Mouse (Mus musculus) MEL (cell line): ENCODE measurements at regions not wholly inside any gene's neighbourhood (a gene's known extent, or its start where the extent isn't known, plus 50 kb on each side); places are given as distances from the start of the nearest gene placed in this dataset.

ENCODE experiments used
- DNase-seq: peaks from one replicate; pipeline ENCODE4 v3.0.0; 2011; ENCODE audit warnings: low read depth, low spot score
- H3K27ac ChIP-seq: 2 replicates; pipeline ENCODE4 v1.5.1; 2012; ENCODE audit warnings: low read depth, mild to moderate bottlenecking, control low read depth, low read length, moderate library complexity; ENCODE audit not compliant: control insufficient read depth
- H3K27me3 ChIP-seq, 2 experiments: fragments of 150-350 bp in 1 of 2; sonication (generic) in 1 of 2; 2 replicates each; pipeline ENCODE4 v1.6.1; 2012; ENCODE audit warnings: low read length in 2 of 2, mild to moderate bottlenecking in 2 of 2, improper control_type of control experiment in 1 of 2, moderate library complexity in 1 of 2; ENCODE audit not compliant: insufficient read depth in 2 of 2, control insufficient read depth in 1 of 2
- H3K36me3 ChIP-seq, 2 experiments: 2 replicates each; pipeline ENCODE4 v1.6.1; 2012 to 2014; ENCODE audit warnings: low read length in 2 of 2, improper control_type of control experiment in 1 of 2, inconsistent platforms in 1 of 2, mild to moderate bottlenecking in 1 of 2; ENCODE audit not compliant: insufficient read depth in 2 of 2, control insufficient read depth in 1 of 2
- H3K4me1 ChIP-seq, 2 experiments: fragments of 150-350 bp in 1 of 2; sonication (generic) in 1 of 2; 2 replicates each; pipeline ENCODE4 v1.6.1; 2012; ENCODE audit warnings: low read length in 2 of 2, improper control_type of control experiment in 1 of 2, mild to moderate bottlenecking in 1 of 2; ENCODE audit not compliant: insufficient read depth in 2 of 2, control insufficient read depth in 1 of 2
- H3K4me3 ChIP-seq, 2 experiments: fragments of 150-350 bp in 1 of 2; sonication (generic) in 1 of 2; 2 replicates each; pipeline ENCODE4 v1.5.1; 2012; ENCODE audit warnings: low read depth in 2 of 2, low read length in 2 of 2, mild to moderate bottlenecking in 2 of 2, moderate library complexity in 2 of 2, control low read depth in 1 of 2, improper control_type of control experiment in 1 of 2; ENCODE audit not compliant: control insufficient read depth in 1 of 2, insufficient read depth in 1 of 2
- H3K79me2 ChIP-seq: 2 replicates; pipeline ENCODE4 v1.6.1; 2012; ENCODE audit warnings: mild to moderate bottlenecking, low read length, moderate library complexity; ENCODE audit not compliant: control insufficient read depth, poor library complexity, insufficient read depth
- H3K9ac ChIP-seq: 2 replicates; pipeline ENCODE4 v1.6.1; 2012; ENCODE audit warnings: low read depth, mild to moderate bottlenecking, control low read depth, low read length, moderate library complexity; ENCODE audit not compliant: control insufficient read depth, poor library complexity, severe bottlenecking
- H3K9me3 ChIP-seq: fragments of 150-350 bp; sonication (generic); replicated peaks from 2 replicates; pipeline ENCODE4 v1.6.1; 2012; ENCODE audit warnings: mild to moderate bottlenecking, low read length, improper control_type of control experiment, moderate library complexity; ENCODE audit not compliant: insufficient read depth
- CHD1 ChIP-seq: IDR thresholded peaks from 2 replicates; pipeline ENCODE4 v1.6.1; 2012; ENCODE audit warnings: low read depth, mild to moderate bottlenecking, inconsistent platforms, low read length, improper control_type of control experiment
- CTCF ChIP-seq, 3 experiments: IDR thresholded peaks in 2 of 3; conservative IDR thresholded peaks in 1 of 3; 2 replicates each; pipeline ENCODE4 v1.5.1; 2011 to 2012; ENCODE audit warnings: low read length in 3 of 3, low read depth in 2 of 3, mild to moderate bottlenecking in 2 of 3, improper control_type of control experiment in 1 of 3, inconsistent platforms in 1 of 3, mixed read lengths in 1 of 3, moderate library complexity in 1 of 3; ENCODE audit not compliant: control insufficient read depth in 1 of 3, insufficient read depth in 1 of 3, poor library complexity in 1 of 3, severe bottlenecking in 1 of 3
- E2F4 ChIP-seq: IDR thresholded peaks from 2 replicates; pipeline ENCODE4 v1.6.1; 2011; ENCODE audit warnings: low read depth, low read length, improper control_type of control experiment, borderline replicate concordance
- ELF1 ChIP-seq: IDR thresholded peaks from 2 replicates; pipeline ENCODE4 v1.6.1; 2014; ENCODE audit warnings: low read depth, mild to moderate bottlenecking, inconsistent platforms, low read length, improper control_type of control experiment, moderate library complexity
- ETS1 ChIP-seq: IDR thresholded peaks from 2 replicates; pipeline ENCODE4 v1.6.1; 2012; ENCODE audit warnings: low read depth, mild to moderate bottlenecking, inconsistent platforms, low read length, improper control_type of control experiment, moderate library complexity
- GABPA ChIP-seq: IDR thresholded peaks from 2 replicates; pipeline ENCODE4 v1.6.1; 2012; ENCODE audit warnings: low read depth, mild to moderate bottlenecking, inconsistent platforms, low read length, improper control_type of control experiment, moderate library complexity
- GATA1 ChIP-seq: IDR thresholded peaks from 2 replicates; pipeline ENCODE4 v1.6.1; 2011; ENCODE audit warnings: low read depth, low read length, improper control_type of control experiment
- KAT2A ChIP-seq: conservative IDR thresholded peaks from 2 replicates; pipeline ENCODE4 v1.6.1; 2012; ENCODE audit warnings: low read depth, low read length, improper control_type of control experiment, inconsistent platforms
- MAFK ChIP-seq: IDR thresholded peaks from 2 replicates; pipeline ENCODE4 v1.6.1; 2011; ENCODE audit warnings: low read depth, mild to moderate bottlenecking, low read length, improper control_type of control experiment, borderline replicate concordance
- MAX ChIP-seq: IDR thresholded peaks from 2 replicates; pipeline ENCODE4 v1.6.1; 2011; ENCODE audit warnings: low read length, improper control_type of control experiment
- MEF2A ChIP-seq: IDR thresholded peaks from 2 replicates; pipeline ENCODE4 v1.6.1; 2014; ENCODE audit warnings: low read depth, mild to moderate bottlenecking, inconsistent platforms, low read length, improper control_type of control experiment; ENCODE audit not compliant: poor library complexity, insufficient replicate concordance, severe bottlenecking; ENCODE audit errors: extremely low read depth
- MYC ChIP-seq: IDR thresholded peaks from 2 replicates; pipeline ENCODE4 v1.6.1; 2011; ENCODE audit warnings: low read depth, mild to moderate bottlenecking, low read length, improper control_type of control experiment, moderate library complexity
- POLR2AphosphoS5 ChIP-seq: IDR thresholded peaks from 2 replicates; pipeline ENCODE4 v1.6.1; 2012; ENCODE audit warnings: low read depth, borderline replicate concordance, mild to moderate bottlenecking, inconsistent platforms, low read length, moderate library complexity, mixed read lengths
- RAD21 ChIP-seq: IDR thresholded peaks from 2 replicates; pipeline ENCODE4 v1.6.1; 2011; ENCODE audit warnings: mild to moderate bottlenecking, low read depth, low read length, improper control_type of control experiment
- RCOR1 ChIP-seq: IDR thresholded peaks from 2 replicates; pipeline ENCODE4 v1.6.1; 2012; ENCODE audit warnings: low read depth, mild to moderate bottlenecking, inconsistent platforms, low read length, improper control_type of control experiment
- USF1 ChIP-seq: IDR thresholded peaks from 2 replicates; pipeline ENCODE4 v1.6.1; 2014; ENCODE audit warnings: low read depth, mild to moderate bottlenecking, inconsistent platforms, low read length, improper control_type of control experiment, moderate library complexity
- ZC3H11A ChIP-seq: IDR thresholded peaks from 2 replicates; pipeline ENCODE4 v1.6.1; 2012; ENCODE audit warnings: low read depth, mild to moderate bottlenecking, inconsistent platforms, low read length, improper control_type of control experiment
- ZNF384 ChIP-seq: IDR thresholded peaks from 2 replicates; pipeline ENCODE4 v1.6.1; 2012; ENCODE audit warnings: low read depth, mild to moderate bottlenecking, inconsistent platforms, low read length, improper control_type of control experiment

- DNase-seq, result no peak
- no peak overlapping the region for H3K27ac ChIP-seq
- TF ChIP-seq MAX (no peak), CTCF (IDR thresholded peaks at IDR 0.05 in 2 of 3, conservative IDR thresholded peaks at IDR 0.05 in 1 of 3; ENCODE audit: control insufficient read depth in 1 of 3, insufficient read depth in 1 of 3, low read depth in 2 of 3, low read length in 3 of 3, poor library complexity in 1 of 3, severe bottlenecking in 1 of 3) (no peak), RCOR1 (no peak), USF1 (no peak), E2F4 (no peak), RAD21 (no peak), CHD1 (no peak), POLR2AphosphoS5 (no peak), ELF1 (no peak), MEF2A (no peak), ETS1 (no peak), GABPA (no peak), MYC (no peak), KAT2A (no peak), ZNF384 (no peak), MAFK (no peak)
- H3K27me3 ChIP-seq, result no peaks in the 10 kb centered on the region
- no peaks in the 10 kb centered on the region for H3K79me2 ChIP-seq
- no peaks in the 10 kb centered on the region for H3K9me3 ChIP-seq
- no peaks in the 10 kb centered on the region for H3K4me1 ChIP-seq
- H3K36me3 ChIP-seq, result no peaks in the 10 kb centered on the region
- H3K4me3 ChIP-seq, result no peak overlapping the region
- H3K9ac ChIP-seq, result no peak overlapping the region
Measured at GRCm38 (mm10) chr6:15501063-15501462, 219.4 kb upstream of the Mdfic start.

DNA sequence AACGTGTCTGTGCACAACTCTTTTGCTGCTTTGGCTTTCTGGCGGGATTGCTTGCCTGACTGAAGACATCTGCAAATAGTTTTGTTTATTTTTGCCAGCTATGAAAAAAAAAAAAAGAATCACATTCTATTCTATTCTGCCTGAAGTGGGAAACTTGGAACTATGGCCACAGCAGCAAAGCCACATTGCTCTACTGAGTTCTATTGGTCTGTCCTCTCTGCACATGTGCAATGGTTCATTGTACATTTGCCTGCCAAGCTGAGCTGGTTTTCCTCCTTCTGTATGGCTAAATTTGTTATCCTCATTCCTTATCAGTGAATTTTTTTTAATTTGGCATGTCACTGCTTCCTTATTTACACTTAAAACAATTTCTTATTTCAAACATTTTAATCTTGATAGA, 211.1 kb upstream of the Mdfic start:
- Histone ChIP-seq H3K27me3 (no peaks in the 10 kb centered on the region), H3K9ac (no peak overlapping the region), H3K36me3 (no peaks in the 10 kb centered on the region), H3K4me1 (no peaks in the 10 kb centered on the region), H3K4me3 (no peak overlapping the region), H3K9me3 (no peaks in the 10 kb centered on the region), H3K27ac (no peak overlapping the region), H3K79me2 (no peaks in the 10 kb centered on the region)
- DNase-seq, result no peak
- no peak for TF ChIP-seq GATA1
- no peak for TF ChIP-seq ZC3H11A
- no peak for TF ChIP-seq CHD1
- TF ChIP-seq ETS1, result no peak
